Comparison of ENCODE assay signal across 20 mouse cellular contexts in the genomic region with DNA sequence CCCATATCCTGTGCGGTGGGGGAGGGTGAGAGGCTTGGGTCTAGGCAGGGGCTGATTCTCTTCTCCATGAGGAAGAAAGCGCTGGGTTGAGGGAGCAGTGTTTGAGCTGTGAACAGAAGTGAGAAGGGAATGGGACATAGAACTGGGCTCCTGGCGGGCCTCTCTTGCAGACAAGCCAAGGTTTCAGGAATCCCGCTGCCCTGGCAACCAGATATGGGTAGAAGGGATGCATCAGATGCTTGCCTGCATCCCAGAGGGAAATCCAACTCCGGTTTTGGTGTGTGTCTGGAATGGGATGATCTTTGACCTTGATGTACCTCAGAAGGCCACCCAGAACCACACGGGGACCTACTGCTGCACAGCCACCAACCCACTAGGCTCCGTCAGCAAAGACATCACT. TPM values are rescaled to one million over a fixed set of nuclear protein-coding genes. Genes with fewer than 3 reads are reported as not detected.
"Had no signal": no experiment of that assay in that cellular context is flagged by ENCODE, and none has a peak within 500 bp of the region (broad histone marks: within the 10 kb centered on the region; RNA-seq: fewer than 3 reads in every experiment).

No protein-coding gene starts in this region.

- ATAC-seq: liver, embryonic 12.5 days had no signal

- H3K4me2 ChIP-seq: liver, embryonic 12.5 days; lung, embryonic 14.5 days; neural tube, embryonic 12.5 days had no signal

- H3K27ac ChIP-seq: liver, embryonic 12.5 days; midbrain, embryonic 10.5 days; neural tube, embryonic 12.5 days had no signal

- H3K4me3 ChIP-seq: liver, embryonic 12.5 days; midbrain, embryonic 10.5 days; myocyte; neural tube, embryonic 12.5 days had no signal

- H3K36me3 ChIP-seq: liver, embryonic 12.5 days; midbrain, embryonic 10.5 days; neural tube, embryonic 12.5 days had no signal

- H3K4me1 ChIP-seq: liver, embryonic 12.5 days; neural tube, embryonic 12.5 days had no signal

- H3K9ac ChIP-seq: liver, embryonic 12.5 days; lung, embryonic 14.5 days; neural tube, embryonic 12.5 days had no signal

- H3K9me3 ChIP-seq: liver, embryonic 12.5 days; midbrain, embryonic 10.5 days; neural tube, embryonic 12.5 days had no signal

- DNase-seq: kidney, postnatal 14 days; left cerebral cortex, postnatal 4 days; midbrain, embryonic 14.5 days; spleen, adult 18-20 months; thymus, adult 2 months; thymus, postnatal 25 days had no signal

- H3K27me3 ChIP-seq: neural tube, embryonic 12.5 days had no signal

RNA-seq across cellular contexts. Expression of a gene that starts 9.7 kb away (rescaled TPM):
- total RNA-seq: neutrophil, adult 5-6 weeks had no signal

RNA-seq across cellular contexts. Expression of a gene that starts 15.5 kb away (rescaled TPM):
- total RNA-seq: layer of hippocampus, postnatal 14 days; left cerebral cortex, adult 18-20 months; left cerebral cortex, postnatal 10 days; left cerebral cortex, postnatal 4 days; megakaryocyte, adult 5-6 weeks had no signal
- polyA plus RNA-seq: limb, embryonic 14.5 days; liver, embryonic 12.5 days; liver, embryonic 16.5 days; lung, embryonic 14.5 days; midbrain, embryonic 10.5 days; midbrain, embryonic 14.5 days; myocyte; neural tube, embryonic 12.5 days; stomach, embryonic 14.5 days; urinary bladder, adult 2 months had no signal

RNA-seq across cellular contexts. Expression of a gene that starts 28.4 kb away (rescaled TPM):
- total RNA-seq: left cerebral cortex, adult 18-20 months had no signal
- polyA plus RNA-seq: myocyte had no signal
